31 mouse cellular contexts compared by ENCODE assay signal in genomic region chr10:54749239-54749638, GRCm38 (mm10).
A peak's percentile ranks its signal among the peaks of the same experiment; 100 is the strongest.
DNase-seq lines count a peak whose midpoint lies in the region; ATAC-seq and TF ChIP-seq lines count a peak whose summit lies in the region.
"Had no signal": no experiment of that assay in that cellular context is flagged by ENCODE, and none has a peak within 500 bp of the region (broad histone marks: within the 10 kb centered on the region; RNA-seq: fewer than 3 reads in every experiment).

No protein-coding gene starts in this region.

- H3K4me1 ChIP-seq in forebrain, embryonic 16.5 days (replicated peaks; ENCODE audit: control insufficient read depth, insufficient read depth, low read length): no peaks in the 10 kb centered on the region
- no peaks in the 10 kb centered on the region for H3K4me1 ChIP-seq in forebrain, embryonic 10.5 days
- H3K4me1 ChIP-seq in midbrain, postnatal 0 days (ENCODE audit: insufficient read depth, low read length): no peaks in the 10 kb centered on the region
- H3K4me1 ChIP-seq in midbrain, embryonic 11.5 days (ENCODE audit: control insufficient read depth, insufficient read depth, low read length): no peaks in the 10 kb centered on the region
- H3K4me1 ChIP-seq: hindbrain, embryonic 13.5 days; limb, embryonic 12.5 days; midbrain, embryonic 12.5 days; neural tube, embryonic 13.5 days had no signal

- H3K4me3 ChIP-seq in forebrain, embryonic 16.5 days (replicated peaks; ENCODE audit: low read length): no peak overlapping the region
- no peak overlapping the region for H3K4me3 ChIP-seq in forebrain, embryonic 10.5 days
- H3K4me3 ChIP-seq in midbrain, postnatal 0 days (ENCODE audit: low read depth, low read length): no peak overlapping the region
- H3K4me3 ChIP-seq in midbrain, embryonic 11.5 days (ENCODE audit: low read depth, low read length): no peak overlapping the region
- H3K4me3 ChIP-seq: gastrocnemius, adult 2 months; hindbrain, embryonic 13.5 days; limb, embryonic 12.5 days; midbrain, embryonic 12.5 days; neural tube, embryonic 13.5 days had no signal

- H3K4me2 ChIP-seq in forebrain, embryonic 16.5 days (ENCODE audit: low read length): no peak overlapping the region
- no peak overlapping the region for H3K4me2 ChIP-seq in midbrain, postnatal 0 days (ENCODE audit: low read depth, low read length, poor library complexity, severe bottlenecking)
- H3K4me2 ChIP-seq in midbrain, embryonic 11.5 days: no peak overlapping the region
- H3K4me2 ChIP-seq: heart, embryonic 11.5 days; hindbrain, embryonic 13.5 days; limb, embryonic 12.5 days; liver, embryonic 11.5 days; midbrain, embryonic 12.5 days; neural tube, embryonic 13.5 days had no signal

- TF ChIP-seq CTCF in midbrain, postnatal 0 days (IDR thresholded peaks at IDR 0.05): no peak

- no peaks in the 10 kb centered on the region for H3K36me3 ChIP-seq in forebrain, embryonic 16.5 days (ENCODE audit: control insufficient read depth, insufficient read depth)
- H3K36me3 ChIP-seq in forebrain, embryonic 10.5 days (replicated peaks): no peaks in the 10 kb centered on the region
- no peaks in the 10 kb centered on the region for H3K36me3 ChIP-seq in midbrain, postnatal 0 days (ENCODE audit: insufficient read depth, low read length)
- no peaks in the 10 kb centered on the region for H3K36me3 ChIP-seq in midbrain, embryonic 11.5 days (ENCODE audit: control insufficient read depth, insufficient read depth, low read length)
- H3K36me3 ChIP-seq: hindbrain, embryonic 13.5 days; limb, embryonic 12.5 days; midbrain, embryonic 12.5 days; neural tube, embryonic 13.5 days had no signal

- no peak overlapping the region for H3K9ac ChIP-seq in forebrain, embryonic 16.5 days (replicated peaks; ENCODE audit: low read depth, low read length)
- no peak overlapping the region for H3K9ac ChIP-seq in midbrain, postnatal 0 days (replicated peaks; ENCODE audit: low read length, poor library complexity, severe bottlenecking)
- no peak overlapping the region for H3K9ac ChIP-seq in midbrain, embryonic 11.5 days (ENCODE audit: low read length)
- H3K9ac ChIP-seq: hindbrain, embryonic 13.5 days; limb, embryonic 12.5 days; midbrain, embryonic 12.5 days; neural tube, embryonic 13.5 days had no signal

- H3K9me3 ChIP-seq in forebrain, embryonic 16.5 days (ENCODE audit: control insufficient read depth, low read length): no peaks in the 10 kb centered on the region
- H3K9me3 ChIP-seq in forebrain, embryonic 10.5 days: no peaks in the 10 kb centered on the region
- H3K9me3 ChIP-seq in midbrain, postnatal 0 days (ENCODE audit: low read length): no peaks in the 10 kb centered on the region
- no peaks in the 10 kb centered on the region for H3K9me3 ChIP-seq in midbrain, embryonic 11.5 days (ENCODE audit: control insufficient read depth, low read length)
- H3K9me3 ChIP-seq: hindbrain, embryonic 13.5 days; limb, embryonic 12.5 days; midbrain, embryonic 12.5 days; neural tube, embryonic 13.5 days had no signal

- peak; percentile 58; the same call in 1 of the 2 replicates for ATAC-seq in forebrain, embryonic 16.5 days
- no peak for ATAC-seq in midbrain, postnatal 0 days (ENCODE audit: low FRiP score)
- no peak for ATAC-seq in midbrain, embryonic 11.5 days (ENCODE audit: low FRiP score)
- ATAC-seq: activated CD4-positive, CD25-positive, alpha-beta regulatory T cell, adult 4 months; intestine, postnatal 0 days had no signal

- no peaks in the 10 kb centered on the region for H3K27me3 ChIP-seq in forebrain, embryonic 16.5 days (replicated peaks; ENCODE audit: control insufficient read depth, insufficient read depth, low read length)
- no peaks in the 10 kb centered on the region for H3K27me3 ChIP-seq in forebrain, embryonic 10.5 days (ENCODE audit: poor library complexity, severe bottlenecking)
- H3K27me3 ChIP-seq in midbrain, postnatal 0 days (ENCODE audit: insufficient read depth, low read length): no peaks in the 10 kb centered on the region
- H3K27me3 ChIP-seq in midbrain, embryonic 11.5 days (ENCODE audit: control insufficient read depth, insufficient read depth, low read length): no peaks in the 10 kb centered on the region
- H3K27me3 ChIP-seq: CH12.LX; hindbrain, embryonic 13.5 days; limb, embryonic 12.5 days; midbrain, embryonic 12.5 days; neural tube, embryonic 13.5 days had no signal

- no peak overlapping the region for H3K27ac ChIP-seq in forebrain, embryonic 16.5 days (ENCODE audit: low read length)
- H3K27ac ChIP-seq in forebrain, embryonic 10.5 days: no peak overlapping the region
- no peak overlapping the region for H3K27ac ChIP-seq in midbrain, postnatal 0 days (ENCODE audit: low read depth, low read length)
- no peak overlapping the region for H3K27ac ChIP-seq in midbrain, embryonic 11.5 days (ENCODE audit: low read depth, low read length)
- H3K27ac ChIP-seq: gastrocnemius, adult 2 months; hindbrain, embryonic 13.5 days; limb, embryonic 12.5 days; midbrain, embryonic 12.5 days; neural tube, embryonic 13.5 days; stomach, postnatal 0 days had no signal

- DNase-seq in cerebellum, postnatal 10 days: peak; percentile 22 to 32
- DNase-seq in cerebellum, adult 8-10 months: no peak
- DNase-seq in forebrain, embryonic 10.5 days (ENCODE audit: extremely low spot score, low spot score): no peak
- DNase-seq in midbrain, postnatal 0 days (ENCODE audit: low spot score): peak; percentile 9
- DNase-seq in midbrain, embryonic 11.5 days (ENCODE audit: low spot score, missing footprints): no peak
- DNase-seq in lung, adult 18-20 months: no peak
- DNase-seq in kidney, postnatal 25 days: no peak
- DNase-seq: adrenal gland, adult 2 months; adrenal gland, postnatal 36 days; cerebellum, adult 11 months; gastrocnemius, adult 2 months; gastrocnemius, postnatal 36 days; heart, adult 18-20 months; heart, postnatal 36 days; kidney, adult 9 months; kidney, postnatal 14 days; lung, postnatal 36 days; right cerebral cortex, postnatal 4 days; thymus, adult 18-20 months; thymus, postnatal 25 days had no signal

- 67% methylated on average over 2 of the region's 2 CpGs for WGBS in forebrain, embryonic 16.5 days
- WGBS in forebrain, embryonic 10.5 days: 79% methylated on average over 2 of the region's 2 CpGs
- 80% methylated on average over 2 of the region's 2 CpGs for WGBS in midbrain, postnatal 0 days
- WGBS in midbrain, embryonic 11.5 days: 90% methylated on average over 2 of the region's 2 CpGs

Comparison
In these comparisons a context has a peak if more than half of its experiments do, and no peak if none do; other contexts are left out.
1. DNase-seq: peak in cerebellum, postnatal 10 days (2 of 2) and midbrain, postnatal 0 days (single experiment); none in cerebellum, adult 8-10 months (single experiment), forebrain, embryonic 10.5 days (single experiment), midbrain, embryonic 11.5 days (single experiment), lung, adult 18-20 months (0 of 2) and kidney, postnatal 25 days (0 of 2).